Mouse (Mus musculus): ENCODE data around the gene Myf6. TPM values are rescaled to one million over a fixed set of nuclear protein-coding genes. Genes with fewer than 3 reads are reported as not detected.

The Myf6 gene
- polyA plus RNA-seq, 1 experiment: not detected

DNA sequence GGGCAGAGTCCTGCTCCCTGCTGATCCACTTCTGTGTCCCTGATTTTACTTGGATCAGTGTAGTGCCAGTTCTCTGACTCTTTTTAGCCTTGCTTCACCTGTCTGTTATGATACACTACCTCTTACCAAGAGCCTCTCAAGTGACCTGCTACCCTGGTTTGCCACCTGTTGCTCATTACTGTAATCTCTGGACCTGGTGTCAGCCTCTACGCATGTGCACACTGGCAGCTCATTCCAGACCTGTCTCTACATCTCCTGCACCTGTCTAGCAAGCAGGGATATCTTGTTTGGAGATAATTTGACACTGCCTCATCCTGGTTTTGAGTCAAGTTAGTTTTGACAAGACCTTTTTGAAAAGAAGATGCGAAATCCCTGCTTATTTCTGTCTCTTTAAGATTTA lies 11.9 kb upstream of the Myf6 start:
- Histone ChIP-seq H3K4me3 (ENCODE audit: low read depth, low read length) (no peak overlapping the region), H3K36me3 (ENCODE audit: control insufficient read depth, insufficient read depth, low read length, poor library complexity, severe bottlenecking) (no peaks in the 10 kb centered on the region), H3K27me3 (ENCODE audit: control insufficient read depth, insufficient read depth, low read length, poor library complexity, severe bottlenecking) (no peaks in the 10 kb centered on the region), H3K9me3 (replicated peaks; ENCODE audit: control insufficient read depth, insufficient read depth, low read length, poor library complexity, severe bottlenecking) (no peaks in the 10 kb centered on the region), H3K4me1 (ENCODE audit: control insufficient read depth, insufficient read depth, low read length) (no peaks in the 10 kb centered on the region), H3K27ac (ENCODE audit: insufficient read depth, low read length) (no peak overlapping the region), H3K9ac (ENCODE audit: low read depth, poor library complexity, severe bottlenecking) (no peak overlapping the region)
- TF ChIP-seq CTCF (IDR thresholded peaks at IDR 0.05; ENCODE audit: low read depth, low read length) (no peak), EP300 (IDR thresholded peaks at IDR 0.05; ENCODE audit: insufficient read depth, low read depth, low read length) (no peak), POLR2A (IDR thresholded peaks at IDR 0.05; ENCODE audit: insufficient read depth, low read length) (no peak)

DNA sequence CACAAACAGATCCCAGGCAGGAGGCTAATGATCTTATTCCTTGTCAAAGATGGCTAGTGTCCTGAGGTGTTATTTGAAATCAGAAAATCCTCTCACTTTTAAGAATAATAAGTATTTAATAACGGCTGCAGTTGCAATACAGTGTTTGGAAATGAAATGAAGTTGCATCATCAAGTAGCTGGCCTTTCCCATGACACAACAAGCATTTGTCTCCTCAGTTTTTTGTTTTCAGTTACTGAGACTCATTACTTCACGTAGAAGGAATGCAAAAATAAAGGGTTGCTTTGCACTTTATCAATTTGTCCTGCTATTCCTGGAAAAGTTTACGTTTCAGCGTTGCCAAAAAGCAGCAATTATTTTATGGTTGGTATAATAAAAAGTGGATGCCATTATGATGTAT lies 8.9 kb upstream of the Myf6 start:
- Histone ChIP-seq H3K27me3 (ENCODE audit: control insufficient read depth, insufficient read depth, low read length, poor library complexity, severe bottlenecking) (no peaks in the 10 kb centered on the region), H3K4me1 (ENCODE audit: control insufficient read depth, insufficient read depth, low read length) (no peaks in the 10 kb centered on the region), H3K27ac (ENCODE audit: insufficient read depth, low read length) (no peak overlapping the region), H3K9ac (ENCODE audit: low read depth, poor library complexity, severe bottlenecking) (no peak overlapping the region), H3K9me3 (replicated peaks; ENCODE audit: control insufficient read depth, insufficient read depth, low read length, poor library complexity, severe bottlenecking) (no peaks in the 10 kb centered on the region), H3K4me3 (ENCODE audit: low read depth, low read length) (no peak overlapping the region), H3K36me3 (ENCODE audit: control insufficient read depth, insufficient read depth, low read length, poor library complexity, severe bottlenecking) (no peaks in the 10 kb centered on the region)
- no peak for TF ChIP-seq EP300 (IDR thresholded peaks at IDR 0.05; ENCODE audit: insufficient read depth, low read depth, low read length)
- no peak for TF ChIP-seq POLR2A (IDR thresholded peaks at IDR 0.05; ENCODE audit: insufficient read depth, low read length)
- no peak for TF ChIP-seq CTCF (IDR thresholded peaks at IDR 0.05; ENCODE audit: low read depth, low read length)

DNA sequence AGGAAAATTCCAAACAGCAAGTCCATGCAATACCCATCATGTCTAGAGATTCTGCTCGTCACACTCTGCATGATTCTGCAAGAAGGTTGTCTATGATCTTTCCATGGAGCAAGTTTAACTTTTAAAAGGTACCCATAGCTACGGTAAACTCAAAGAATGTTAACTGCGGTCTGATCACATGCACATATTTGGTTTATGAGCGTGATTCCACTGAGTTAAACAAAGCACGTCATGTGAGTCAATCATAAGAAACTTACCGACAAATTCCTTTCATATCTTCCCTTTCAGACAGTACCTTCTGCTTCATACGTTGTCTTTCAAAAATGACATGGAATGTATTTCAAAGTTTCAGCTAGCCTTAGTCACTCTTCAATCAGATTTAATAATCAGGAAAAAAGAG lies 7.7 kb upstream of the Myf6 start:
- Histone ChIP-seq H3K27me3 (ENCODE audit: control insufficient read depth, insufficient read depth, low read length, poor library complexity, severe bottlenecking) (no peaks in the 10 kb centered on the region), H3K9ac (ENCODE audit: low read depth, poor library complexity, severe bottlenecking) (no peak overlapping the region), H3K36me3 (ENCODE audit: control insufficient read depth, insufficient read depth, low read length, poor library complexity, severe bottlenecking) (no peaks in the 10 kb centered on the region), H3K27ac (ENCODE audit: insufficient read depth, low read length) (no peak overlapping the region), H3K4me3 (ENCODE audit: low read depth, low read length) (no peak overlapping the region), H3K4me1 (ENCODE audit: control insufficient read depth, insufficient read depth, low read length) (no peaks in the 10 kb centered on the region), H3K9me3 (replicated peaks; ENCODE audit: control insufficient read depth, insufficient read depth, low read length, poor library complexity, severe bottlenecking) (no peaks in the 10 kb centered on the region)
- no peak for TF ChIP-seq POLR2A (IDR thresholded peaks at IDR 0.05; ENCODE audit: insufficient read depth, low read length)
- TF ChIP-seq EP300 (IDR thresholded peaks at IDR 0.05; ENCODE audit: insufficient read depth, low read depth, low read length): no peak
- no peak for TF ChIP-seq CTCF (IDR thresholded peaks at IDR 0.05; ENCODE audit: low read depth, low read length)

DNA sequence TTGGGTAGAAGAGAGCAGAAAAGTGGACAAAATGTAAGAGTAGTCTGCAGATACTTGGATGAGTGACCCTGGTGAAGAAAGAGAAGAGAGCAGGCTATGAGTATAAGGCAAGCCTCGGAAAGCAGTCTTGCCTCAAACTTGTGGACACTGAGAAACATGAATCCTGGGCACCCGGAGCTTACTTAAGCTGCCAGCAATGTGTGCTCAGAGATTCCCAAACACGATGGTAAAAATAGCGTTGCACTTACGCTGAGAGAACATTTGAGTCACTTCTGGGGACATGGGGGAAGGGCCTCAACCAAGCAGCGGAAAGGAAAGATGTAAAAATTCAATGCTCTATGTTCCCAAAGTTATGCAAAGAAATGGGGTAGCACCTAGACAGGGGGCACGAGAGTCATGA lies 5.1 kb upstream of the Myf6 start:
- TF ChIP-seq CTCF (IDR thresholded peaks at IDR 0.05; ENCODE audit: low read depth, low read length) (no peak), POLR2A (IDR thresholded peaks at IDR 0.05; ENCODE audit: insufficient read depth, low read length) (no peak), EP300 (IDR thresholded peaks at IDR 0.05; ENCODE audit: insufficient read depth, low read depth, low read length) (no peak)
- no peaks in the 10 kb centered on the region for H3K36me3 ChIP-seq (ENCODE audit: control insufficient read depth, insufficient read depth, low read length, poor library complexity, severe bottlenecking)
- no peak overlapping the region for H3K27ac ChIP-seq (ENCODE audit: insufficient read depth, low read length)
- no peaks in the 10 kb centered on the region for H3K27me3 ChIP-seq (ENCODE audit: control insufficient read depth, insufficient read depth, low read length, poor library complexity, severe bottlenecking)
- no peak overlapping the region for H3K9ac ChIP-seq (ENCODE audit: low read depth, poor library complexity, severe bottlenecking)
- no peaks in the 10 kb centered on the region for H3K9me3 ChIP-seq (replicated peaks; ENCODE audit: control insufficient read depth, insufficient read depth, low read length, poor library complexity, severe bottlenecking)
- no peak overlapping the region for H3K4me3 ChIP-seq (ENCODE audit: low read depth, low read length)
- H3K4me1 ChIP-seq (ENCODE audit: control insufficient read depth, insufficient read depth, low read length): no peaks in the 10 kb centered on the region

DNA sequence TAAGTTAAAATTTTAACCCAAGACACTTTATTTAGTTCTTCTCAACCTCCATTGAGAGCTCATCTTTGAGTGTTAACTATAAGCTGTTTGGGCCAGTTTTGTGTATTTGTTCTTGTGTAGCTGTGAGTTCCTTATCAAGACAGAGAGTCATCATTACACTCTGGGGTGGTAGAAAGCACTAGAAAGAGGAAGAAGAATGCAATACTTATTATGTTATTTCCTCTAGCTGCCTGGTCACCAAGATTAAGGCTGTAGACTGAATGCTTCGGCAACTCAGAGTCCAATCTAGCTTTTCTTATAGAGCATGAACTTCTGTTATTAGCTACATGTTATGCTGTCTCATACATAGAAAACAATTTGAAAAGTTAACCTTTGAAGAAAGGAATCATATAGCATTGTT lies 1.9 kb upstream of the Myf6 start:
- Histone ChIP-seq H3K9me3 (replicated peaks; ENCODE audit: control insufficient read depth, insufficient read depth, low read length, poor library complexity, severe bottlenecking) (no peaks in the 10 kb centered on the region), H3K4me1 (ENCODE audit: control insufficient read depth, insufficient read depth, low read length) (no peaks in the 10 kb centered on the region), H3K4me3 (ENCODE audit: low read depth, low read length) (no peak overlapping the region), H3K27ac (ENCODE audit: insufficient read depth, low read length) (no peak overlapping the region), H3K36me3 (ENCODE audit: control insufficient read depth, insufficient read depth, low read length, poor library complexity, severe bottlenecking) (no peaks in the 10 kb centered on the region), H3K9ac (ENCODE audit: low read depth, poor library complexity, severe bottlenecking) (no peak overlapping the region), H3K27me3 (ENCODE audit: control insufficient read depth, insufficient read depth, low read length, poor library complexity, severe bottlenecking) (no peaks in the 10 kb centered on the region)
- TF ChIP-seq POLR2A (IDR thresholded peaks at IDR 0.05; ENCODE audit: insufficient read depth, low read length) (no peak), EP300 (IDR thresholded peaks at IDR 0.05; ENCODE audit: insufficient read depth, low read depth, low read length) (no peak), CTCF (IDR thresholded peaks at IDR 0.05; ENCODE audit: low read depth, low read length) (no peak)

DNA sequence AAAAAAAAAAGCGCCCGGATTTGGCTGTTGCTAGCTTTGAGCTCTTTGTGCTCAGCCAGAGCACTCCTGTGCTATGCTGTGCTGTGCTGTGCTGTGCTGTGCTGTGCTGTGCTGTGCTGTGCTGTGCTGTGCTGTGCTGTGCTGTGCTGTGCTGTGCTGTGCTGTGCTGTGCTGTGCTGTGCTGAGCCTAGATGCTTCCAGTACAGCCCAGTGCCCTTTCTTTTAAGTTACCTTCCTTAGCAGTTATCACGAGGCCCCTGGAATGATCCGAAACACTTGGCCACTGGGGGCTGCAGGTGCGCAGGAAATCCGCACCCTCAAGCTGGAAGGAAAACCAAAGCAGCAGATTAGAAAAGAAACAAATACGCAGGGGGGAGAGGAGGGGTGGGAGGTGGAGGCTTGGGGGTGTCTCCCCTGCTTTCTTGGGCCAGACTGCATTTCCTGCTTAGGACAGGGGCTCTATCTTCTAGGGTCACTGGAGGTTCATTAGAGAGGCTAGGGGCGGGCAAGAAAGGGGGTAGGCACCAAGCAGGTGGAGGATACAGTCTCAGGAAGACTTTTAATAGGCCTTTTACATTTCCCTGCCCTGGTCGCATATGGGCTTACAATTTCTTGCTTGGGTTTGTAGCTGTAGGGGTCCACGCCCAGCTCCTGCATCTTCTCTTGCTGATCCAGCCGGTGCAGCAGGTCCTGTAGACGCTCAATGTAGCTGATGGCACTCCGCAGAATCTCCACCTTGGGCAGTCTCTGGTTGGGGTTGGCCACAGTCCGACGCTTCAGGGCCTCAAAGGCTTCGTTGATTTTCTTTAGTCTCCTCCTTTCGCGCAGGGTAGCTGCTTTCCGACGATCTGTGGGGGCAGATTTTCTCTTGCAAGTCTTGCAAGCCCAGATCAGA lies 710 bp downstream of the Myf6 start:
- Histone ChIP-seq H3K9ac (ENCODE audit: low read depth, poor library complexity, severe bottlenecking) (no peak overlapping the region), H3K4me3 (ENCODE audit: low read depth, low read length) (no peak overlapping the region), H3K36me3 (ENCODE audit: control insufficient read depth, insufficient read depth, low read length, poor library complexity, severe bottlenecking) (no peaks in the 10 kb centered on the region), H3K4me1 (ENCODE audit: control insufficient read depth, insufficient read depth, low read length) (no peaks in the 10 kb centered on the region), H3K27ac (ENCODE audit: insufficient read depth, low read length) (no peak overlapping the region), H3K27me3 (ENCODE audit: control insufficient read depth, insufficient read depth, low read length, poor library complexity, severe bottlenecking) (no peaks in the 10 kb centered on the region), H3K9me3 (replicated peaks; ENCODE audit: control insufficient read depth, insufficient read depth, low read length, poor library complexity, severe bottlenecking) (no peaks in the 10 kb centered on the region)
- TF ChIP-seq EP300 (IDR thresholded peaks at IDR 0.05; ENCODE audit: insufficient read depth, low read depth, low read length) (no peak), POLR2A (IDR thresholded peaks at IDR 0.05; ENCODE audit: insufficient read depth, low read length) (no peak), CTCF (IDR thresholded peaks at IDR 0.05; ENCODE audit: low read depth, low read length) (no peak)

Measured in ES-Bruce4 (cell line).